Mouse (Mus musculus): ENCODE results near the gene Pdzd2. TPM values are rescaled to one million over a fixed set of nuclear protein-coding genes. Genes with fewer than 3 reads are reported as not detected.
"Not testable (repeated sequence)": the region's sequence is repeated elsewhere in the genome, so short reads cannot be mapped to it uniquely, and the experiment has no call there.

The Pdzd2 gene
- total RNA-seq, 2 experiments from 2014 or later, result 178 to 205 TPM

DNA sequence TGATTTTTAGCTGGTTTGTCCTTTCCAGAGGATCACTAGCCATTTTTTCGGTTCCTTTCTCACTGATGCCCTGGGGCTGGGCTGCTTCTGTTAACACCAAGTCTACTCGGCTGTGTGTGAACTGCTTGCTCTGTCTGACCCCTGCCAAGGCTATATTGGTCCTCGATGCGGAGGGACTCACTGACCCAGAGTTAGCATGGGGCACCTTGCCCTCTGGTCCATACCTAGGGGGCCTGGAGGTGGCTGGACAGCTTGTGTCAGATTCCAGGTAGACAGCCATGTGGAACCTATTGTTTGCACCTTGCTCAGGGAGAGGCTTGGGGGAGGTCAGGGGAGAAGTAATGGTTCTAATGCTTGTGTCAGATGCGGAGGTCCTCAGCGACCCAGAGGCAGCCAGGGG lies 365.8 kb downstream of the Pdzd2 start:
- DNase-seq, result no peak

DNA sequence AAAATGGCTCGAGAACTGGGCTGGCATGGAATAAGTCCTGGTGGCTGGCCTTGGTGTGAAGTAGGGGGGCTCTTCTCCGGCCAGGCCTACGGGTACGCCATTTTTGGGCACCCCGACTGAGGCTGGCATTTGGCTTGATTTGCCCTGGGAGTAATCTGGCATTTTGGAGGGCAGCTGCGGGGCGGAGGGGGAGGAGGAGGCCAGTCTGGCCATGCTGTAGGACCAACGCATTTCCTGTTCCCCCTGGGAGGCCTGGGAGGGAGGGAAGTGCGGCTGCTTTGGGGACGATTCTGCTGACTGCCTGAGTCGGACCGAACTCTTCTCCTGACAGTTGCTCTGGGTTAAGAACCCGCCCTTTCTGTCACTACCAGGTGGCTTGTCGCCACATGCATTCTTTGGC lies 366.2 kb downstream of the Pdzd2 start:
- DNase-seq, result no peak

DNA sequence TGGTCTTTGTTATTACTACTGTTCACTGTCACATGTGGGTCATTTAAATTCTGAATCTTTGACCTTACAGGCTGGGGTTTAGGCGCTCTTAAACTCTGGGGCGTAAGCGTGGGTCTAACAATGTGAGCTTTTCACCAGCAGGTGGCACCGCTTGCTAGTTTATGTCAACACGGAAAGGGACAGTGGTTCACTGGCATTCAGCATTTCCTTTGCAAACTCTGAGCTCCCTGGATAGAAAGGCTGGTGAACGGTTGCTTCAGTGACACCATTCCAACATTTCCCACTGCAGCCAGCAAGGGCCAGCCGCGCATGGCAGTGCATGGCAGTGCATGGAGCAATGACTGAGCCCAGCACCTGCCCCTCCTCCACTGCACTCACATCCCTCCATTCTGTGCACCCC lies 368.5 kb downstream of the Pdzd2 start:
- peak; percentile 80 for DNase-seq

DNA sequence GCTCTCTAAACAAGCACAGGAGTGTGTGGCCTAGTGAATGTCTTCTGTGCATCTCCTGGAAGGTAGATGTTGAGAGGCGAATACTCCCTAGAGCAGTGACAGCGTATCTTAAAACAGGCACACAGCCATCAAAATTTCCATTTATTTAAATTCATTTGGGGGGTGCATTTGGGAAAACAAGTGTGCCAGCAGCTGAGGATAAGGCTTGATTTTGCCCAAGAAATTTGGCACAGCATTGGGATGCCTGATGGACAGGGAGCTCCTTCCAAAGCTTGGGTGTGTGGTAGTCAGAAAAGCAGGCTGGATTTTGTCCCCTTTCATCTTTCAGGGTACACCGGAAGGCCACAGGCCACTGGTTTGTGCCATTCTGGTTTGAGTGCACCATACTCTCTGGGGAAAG lies 369.6 kb downstream of the Pdzd2 start:
- DNase-seq, result no peak

DNA sequence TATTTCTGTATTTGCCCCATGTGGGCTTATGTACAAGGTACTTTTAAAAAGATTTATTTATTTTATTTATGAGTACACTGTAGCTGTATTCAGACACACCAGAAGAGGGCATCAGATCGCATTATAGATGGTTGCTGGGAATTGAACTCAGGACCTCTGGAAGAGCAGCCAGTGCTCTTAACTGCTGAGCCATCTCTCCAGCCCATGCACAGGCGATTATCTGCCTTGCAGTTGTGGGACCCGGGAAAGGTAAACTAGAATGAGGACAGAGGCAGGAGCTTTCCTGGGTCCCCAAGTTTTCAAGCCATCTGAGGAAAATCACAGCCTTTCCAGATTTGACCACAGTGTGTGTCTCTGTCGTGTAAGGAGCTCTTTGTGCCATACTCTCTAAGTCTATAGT lies 370.9 kb downstream of the Pdzd2 start:
- no peak for DNase-seq

DNA sequence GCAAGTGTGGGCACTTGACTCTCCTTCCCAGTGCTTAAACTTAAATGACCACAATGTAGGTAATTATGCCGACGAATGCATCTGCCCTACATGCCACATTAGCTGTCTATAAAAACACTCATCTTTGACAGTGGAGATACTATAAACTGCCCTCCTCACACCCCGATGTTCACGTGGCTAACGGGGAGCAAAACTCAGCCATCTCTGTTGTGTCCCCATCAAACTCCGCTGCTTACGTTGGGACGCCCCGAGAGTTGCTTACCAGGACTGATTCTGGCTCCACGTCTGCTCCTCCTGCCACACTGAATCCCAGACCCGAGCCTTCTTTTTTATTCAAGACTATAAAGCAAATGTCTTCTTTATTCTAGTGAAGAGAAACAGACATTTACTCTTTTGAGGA lies 371.4 kb downstream of the Pdzd2 start:
- no peak for DNase-seq

DNA sequence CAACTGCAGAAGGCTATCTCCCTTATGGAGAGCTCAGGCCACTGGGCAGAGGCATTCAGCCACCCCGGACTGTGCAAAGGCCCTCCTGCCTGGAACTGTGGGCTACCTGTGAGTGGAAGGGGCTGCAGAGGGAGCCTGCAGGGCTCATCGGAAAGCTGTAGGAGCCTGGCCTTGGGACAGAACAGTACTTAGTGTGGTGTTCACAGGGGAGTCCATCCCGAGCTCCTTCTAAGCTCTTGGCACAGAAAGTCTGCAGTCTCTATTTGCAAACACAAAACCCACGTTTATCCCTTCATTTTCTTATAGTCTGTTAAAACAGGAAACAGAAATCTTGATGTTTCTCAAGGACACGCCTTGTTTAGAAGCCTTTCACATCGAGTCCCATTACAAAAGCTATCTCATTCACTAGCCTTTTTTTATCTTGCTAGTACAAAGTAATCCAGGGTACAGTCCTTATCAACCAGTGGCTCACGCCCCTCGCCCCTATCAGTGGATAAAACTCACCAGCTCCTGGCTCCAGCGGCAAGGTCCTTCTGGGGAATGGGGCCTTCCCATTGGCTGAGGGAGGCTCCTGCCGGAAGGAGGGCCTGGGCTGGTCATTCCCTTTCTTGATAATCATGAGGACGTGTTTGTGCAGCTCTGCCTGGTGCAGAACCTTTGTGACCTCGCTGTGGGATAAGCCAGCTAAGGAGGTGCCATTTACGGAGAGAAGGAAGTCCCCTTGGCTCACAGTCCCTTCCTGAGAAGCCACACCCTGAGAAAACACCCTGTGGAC lies 372.2 kb downstream of the Pdzd2 start:
- peak; percentile 52 for DNase-seq

DNA sequence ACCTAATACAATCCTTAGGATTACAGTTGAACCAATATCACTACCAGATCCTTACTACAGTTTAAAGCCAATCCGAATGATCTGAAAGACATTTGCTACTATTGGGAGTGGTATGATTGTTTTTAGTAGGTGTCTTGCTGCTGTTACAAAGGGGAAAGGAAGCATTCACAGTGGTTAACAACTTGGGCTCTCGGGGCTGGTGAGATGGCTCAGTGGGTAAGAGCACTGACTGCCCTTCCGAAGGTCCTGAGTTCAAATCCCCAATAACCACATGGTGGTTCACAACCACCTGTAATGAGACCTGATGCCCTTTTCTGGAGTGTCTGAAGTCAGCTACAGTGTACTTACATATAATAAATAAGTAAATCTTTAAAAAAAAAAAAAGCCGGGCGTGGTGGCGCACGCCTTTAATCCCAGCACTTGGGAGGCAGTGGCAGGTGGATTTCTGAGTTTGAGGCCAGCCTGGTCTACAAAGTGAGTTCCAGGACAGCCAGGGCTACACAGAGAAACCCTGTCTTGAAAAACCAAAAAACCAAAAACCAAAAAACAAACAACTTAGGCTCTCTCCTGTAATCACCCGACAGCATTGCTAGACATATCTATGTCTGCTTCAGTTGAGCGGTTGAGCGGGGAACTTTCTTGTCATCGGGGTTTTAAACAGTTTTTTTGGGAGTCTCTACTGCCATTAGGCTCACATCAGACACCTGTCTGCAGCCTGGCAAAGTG lies 373.0 kb downstream of the Pdzd2 start:
- not testable (repeated sequence) for DNase-seq

DNA sequence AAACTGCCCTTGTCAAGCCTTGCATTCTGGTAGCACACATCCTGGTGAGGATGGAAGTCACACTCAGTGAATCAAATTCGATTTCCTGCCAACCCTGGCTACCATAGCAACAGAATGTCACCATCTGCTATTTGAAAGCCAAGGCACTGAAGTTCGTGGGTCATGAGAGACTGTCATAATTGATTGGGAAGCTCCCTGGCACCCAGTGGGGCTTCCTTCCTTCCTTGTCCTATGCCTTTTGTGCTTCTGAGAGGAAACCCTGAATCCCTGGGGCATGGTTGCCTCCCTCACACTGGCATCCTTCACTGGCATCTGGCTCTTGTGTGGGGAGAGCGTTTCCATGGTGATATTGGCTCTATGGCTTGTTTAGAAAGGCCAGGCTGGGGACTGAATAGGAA lies 373.7 kb downstream of the Pdzd2 start:
- DNase-seq, result no peak

DNA sequence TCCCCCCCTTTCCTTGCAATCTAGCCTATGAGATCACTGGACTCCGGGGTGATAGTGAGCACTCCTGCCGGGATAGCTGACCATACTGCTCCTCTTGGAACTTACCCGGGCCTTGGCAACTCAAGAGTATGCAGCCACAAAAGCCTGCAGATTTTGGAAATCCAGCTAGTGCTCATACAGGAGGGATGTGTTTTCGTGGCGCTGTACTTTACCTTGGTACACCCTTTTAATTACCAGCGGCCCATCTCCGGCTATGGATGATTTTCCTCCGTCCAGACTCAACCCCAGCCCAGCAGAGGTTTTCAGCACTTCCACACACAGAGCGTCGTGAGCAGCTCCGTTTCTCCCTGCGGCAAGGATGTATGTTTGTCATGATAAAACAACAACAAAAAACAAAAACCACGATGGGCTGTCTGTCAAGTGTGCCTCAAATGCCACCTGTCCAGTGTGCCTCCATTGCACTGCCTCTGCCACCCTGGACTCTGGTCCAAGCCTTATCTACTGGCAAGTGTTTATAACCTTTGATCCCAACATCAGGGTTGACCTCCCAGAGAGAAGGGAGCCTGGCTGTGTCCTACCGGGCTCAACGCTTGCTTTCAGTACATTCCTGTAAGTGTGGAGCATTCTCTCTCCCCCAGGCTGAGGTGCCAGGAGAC lies 374.2 kb downstream of the Pdzd2 start:
- DNase-seq, result no peak

DNA sequence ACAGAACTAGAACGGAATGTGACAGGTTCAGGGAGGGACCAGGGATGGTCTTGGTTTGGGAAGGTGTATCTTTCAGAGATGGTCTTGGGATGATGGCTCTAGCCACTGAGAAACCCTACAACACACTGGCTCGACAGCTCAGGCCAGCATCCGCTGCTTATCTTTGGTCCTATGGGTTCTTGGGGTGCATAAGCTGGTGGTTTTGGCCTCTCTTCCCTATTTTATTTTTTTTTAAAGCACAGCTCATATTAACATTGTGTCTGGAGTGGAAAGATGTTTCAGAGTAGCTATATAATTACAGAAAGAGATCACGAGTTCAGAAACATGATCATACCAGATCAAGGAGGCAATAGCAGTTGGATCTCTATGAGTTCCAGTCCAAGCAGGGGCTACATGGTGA lies 375.6 kb downstream of the Pdzd2 start:
- DNase-seq, result no peak

DNA sequence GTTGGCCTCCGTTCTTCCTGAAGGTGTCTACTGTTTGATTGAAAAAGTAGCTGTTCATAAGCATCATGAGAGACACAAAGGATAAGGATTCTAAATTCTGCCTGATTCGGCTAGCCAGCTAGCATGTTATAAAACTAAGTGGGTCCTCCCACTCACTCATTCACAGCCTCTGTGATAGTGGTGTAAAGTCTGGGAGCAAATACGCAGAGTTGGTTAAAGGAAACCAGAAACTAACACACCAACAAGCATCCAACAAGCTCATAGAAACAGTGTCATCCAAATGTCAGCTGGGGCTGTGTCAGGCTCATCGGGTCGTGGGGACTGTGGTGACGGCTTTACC lies 377.1 kb downstream of the Pdzd2 start:
- no peak for DNase-seq

DNA sequence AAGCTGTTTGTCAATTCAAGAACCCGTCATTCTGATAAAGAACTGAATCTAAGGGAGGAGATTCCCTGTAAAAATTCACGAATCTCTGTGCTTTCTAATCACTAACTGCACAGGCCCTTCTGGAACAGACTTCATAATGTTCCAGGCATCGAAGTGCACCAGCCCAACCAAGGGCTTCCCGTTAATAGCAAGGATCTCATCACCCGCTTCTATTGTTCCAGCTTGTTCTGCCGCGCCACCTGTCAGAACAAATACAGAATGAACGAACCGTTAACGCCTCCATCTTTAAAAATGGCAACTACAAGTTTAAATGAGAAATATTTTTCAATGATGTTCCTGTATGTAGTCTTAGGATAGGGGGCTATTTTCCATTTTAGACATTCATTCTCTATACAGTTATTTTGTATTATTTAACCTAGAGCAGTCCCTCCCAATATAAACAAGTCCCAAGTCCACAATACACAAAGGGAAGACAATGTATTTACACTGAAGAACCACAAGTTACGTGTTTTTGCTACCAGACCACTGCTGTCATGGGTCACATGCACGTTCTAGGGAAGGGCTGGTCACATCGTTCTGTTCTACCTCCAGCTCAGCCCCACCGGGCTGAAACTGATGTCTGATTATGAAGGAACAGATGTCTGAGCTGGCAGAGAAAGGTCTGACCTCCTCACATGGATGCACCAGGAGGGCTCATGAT lies 377.6 kb downstream of the Pdzd2 start:
- no peak for DNase-seq

DNA sequence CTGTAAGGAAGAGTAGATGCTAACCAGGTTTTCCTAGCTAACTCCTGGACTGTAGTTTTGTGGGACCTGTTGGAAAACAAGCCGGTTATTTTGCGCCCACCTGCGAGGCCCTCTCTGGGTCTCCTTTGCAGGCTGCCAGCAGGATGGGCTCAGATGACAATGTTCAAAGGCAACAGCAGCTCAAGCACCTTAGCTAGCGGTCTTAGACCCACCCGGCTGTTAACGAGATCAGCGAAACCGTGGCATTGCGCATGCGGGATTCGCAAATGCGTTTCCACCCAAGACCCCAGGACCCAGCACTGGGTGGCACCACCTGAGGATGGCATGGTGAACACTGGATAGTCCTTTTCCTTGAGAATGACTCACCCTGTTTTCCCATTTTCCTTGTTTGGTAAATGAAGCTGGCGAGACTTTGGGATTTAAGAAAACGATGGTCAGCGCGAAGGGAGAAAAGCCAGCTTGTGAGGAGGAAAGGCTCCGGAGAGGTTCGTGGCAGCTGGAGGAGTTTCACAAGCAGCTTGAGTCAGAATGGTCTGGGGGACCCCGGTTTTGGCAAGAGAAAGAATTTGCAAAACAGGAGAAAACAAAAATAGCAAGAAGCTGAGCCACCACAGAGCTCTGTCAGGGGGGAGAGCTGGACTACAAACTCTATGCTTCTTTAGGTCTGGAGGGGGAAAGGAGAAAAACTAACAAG lies 379.1 kb downstream of the Pdzd2 start:
- no peak for DNase-seq

DNA sequence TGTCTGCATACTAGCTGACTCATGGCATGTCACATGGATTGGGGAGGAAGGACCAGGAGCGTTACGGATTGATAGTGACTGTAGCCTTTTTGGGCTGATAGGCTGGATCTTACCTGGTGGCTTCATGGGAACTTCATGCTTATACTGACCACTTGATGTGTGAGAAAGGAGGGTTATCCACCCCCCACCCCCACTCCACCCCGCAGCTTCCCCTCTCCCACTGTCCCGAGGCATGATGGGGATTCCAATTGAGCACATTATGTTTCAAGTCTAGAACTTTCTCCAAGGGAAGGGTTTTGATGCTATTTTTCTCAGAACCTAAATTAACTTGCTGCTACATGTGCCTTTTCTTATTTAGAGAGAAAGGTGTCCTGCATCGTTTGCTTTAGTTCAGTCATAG lies 381.3 kb downstream of the Pdzd2 start:
- no peak for DNase-seq

DNA sequence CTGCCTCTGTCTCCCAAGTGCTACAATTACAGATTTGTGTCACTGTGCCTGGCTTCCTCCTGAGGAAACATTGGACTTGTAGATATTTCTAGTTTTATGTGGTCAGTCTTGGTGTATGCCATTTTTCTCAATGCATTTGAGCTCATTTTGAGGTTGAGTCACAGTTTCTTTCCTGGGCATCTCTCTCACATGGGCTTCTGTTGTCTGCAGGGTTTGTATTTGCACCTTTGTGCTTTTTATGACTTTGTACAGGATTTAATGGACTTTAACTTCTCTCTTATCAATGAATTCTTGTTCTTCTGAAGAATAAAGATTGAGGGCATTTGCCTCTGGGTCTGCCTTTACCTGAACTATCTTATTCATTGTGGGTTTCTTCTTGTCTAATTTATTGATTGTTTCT lies 382.3 kb downstream of the Pdzd2 start:
- DNase-seq, result no peak

DNA sequence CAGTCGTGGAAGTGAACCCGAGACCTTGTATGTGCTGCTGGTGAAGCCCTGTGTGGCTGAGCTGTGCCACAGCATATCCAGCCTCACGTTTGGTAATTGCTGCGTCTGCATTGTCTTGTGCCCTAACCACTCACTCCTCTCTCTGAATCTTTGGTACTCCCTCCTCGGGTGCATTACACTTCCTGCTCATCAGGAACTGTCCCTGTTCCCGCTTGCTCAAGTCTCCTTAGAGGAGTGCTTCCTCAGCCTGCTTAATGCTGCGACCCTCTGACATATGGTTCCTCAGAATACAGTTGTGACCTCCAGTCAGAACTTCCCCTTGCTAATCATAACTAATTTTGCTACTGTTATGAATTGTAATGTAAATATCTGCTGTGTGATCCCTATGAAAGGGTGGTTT lies 383.8 kb downstream of the Pdzd2 start:
- DNase-seq, result no peak

DNA sequence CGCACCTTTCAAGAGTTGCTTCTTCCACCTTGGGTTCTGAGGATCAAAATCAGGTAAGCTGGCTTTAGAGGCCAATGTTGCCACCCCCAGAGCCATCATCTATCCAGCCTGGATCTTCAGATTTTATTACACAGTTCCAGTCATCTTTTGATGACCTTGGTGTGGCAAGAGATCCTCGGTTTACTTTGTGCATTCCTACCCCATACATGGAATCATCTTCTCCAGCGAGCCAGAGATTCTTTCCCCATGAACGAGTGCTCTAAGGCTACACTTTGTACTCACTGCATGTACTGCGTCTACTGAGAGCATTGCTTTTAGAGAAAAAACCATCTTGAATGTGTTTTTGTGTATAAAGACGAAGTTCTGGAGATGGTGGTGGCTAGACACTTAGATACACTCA lies 384.5 kb downstream of the Pdzd2 start:
- no peak for DNase-seq

DNA sequence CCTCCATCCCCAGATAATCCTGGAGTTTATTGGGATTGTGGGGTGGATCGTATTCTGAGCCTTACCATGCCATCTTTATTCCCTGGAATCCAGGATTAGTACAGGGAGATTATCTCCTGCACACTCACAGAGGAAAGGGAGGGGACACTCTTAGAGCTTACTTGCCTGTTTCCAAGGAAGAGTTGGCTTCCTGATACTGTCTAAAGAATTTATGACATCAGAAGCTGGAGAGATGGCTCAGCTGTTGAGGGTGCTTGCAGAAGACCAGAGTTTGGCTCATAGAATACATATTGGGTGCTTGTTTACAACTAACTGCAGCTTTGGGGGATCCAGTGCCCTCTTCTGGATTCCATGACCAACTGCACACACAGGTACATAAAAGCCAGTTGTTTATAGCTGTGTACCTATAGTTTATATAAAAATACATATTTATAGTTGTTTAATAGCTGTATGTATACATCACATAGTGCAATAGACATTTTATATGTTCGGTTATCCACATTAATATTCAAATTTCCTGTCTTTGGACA lies 385.4 kb downstream of the Pdzd2 start:
- DNase-seq, result no peak

DNA sequence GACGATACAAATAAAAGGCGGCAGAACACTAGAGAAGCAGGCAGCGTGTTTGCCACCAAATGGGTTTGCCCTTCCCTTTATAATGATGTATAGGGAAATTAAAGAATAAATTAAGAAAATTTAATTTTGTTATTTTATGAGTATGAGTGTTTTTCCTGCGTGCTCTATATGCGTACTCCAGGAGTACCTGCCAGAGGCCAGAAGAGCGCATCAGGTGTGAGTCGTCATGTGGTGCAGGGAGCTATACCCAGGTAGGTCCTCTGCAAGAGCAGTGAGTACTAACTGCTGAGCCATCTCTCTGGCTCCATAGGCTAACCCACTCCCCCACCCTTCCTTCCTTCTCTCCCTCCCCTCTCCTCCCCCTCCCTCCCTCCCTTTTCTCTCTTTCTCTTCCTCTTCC lies 388.3 kb downstream of the Pdzd2 start:
- no peak for DNase-seq

DNA sequence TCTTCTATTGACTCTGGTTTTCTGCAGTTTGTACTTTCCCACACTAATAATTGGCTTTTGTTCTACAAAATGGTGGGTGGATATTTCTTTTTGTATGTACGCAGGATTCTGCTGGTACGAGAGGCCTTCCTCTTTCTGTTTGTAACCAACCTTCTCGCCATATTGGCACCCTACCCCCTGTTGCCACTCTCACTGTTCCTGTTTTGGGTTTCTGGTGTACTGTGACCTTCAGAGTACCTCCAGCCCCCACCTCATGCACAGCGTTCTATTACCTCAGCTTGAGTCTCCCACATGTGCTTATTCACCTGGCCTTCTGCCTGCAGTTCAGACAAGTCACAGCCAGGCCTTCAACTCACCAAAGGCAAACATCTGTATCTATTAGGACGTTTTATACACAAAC lies 389.9 kb downstream of the Pdzd2 start:
- no peak for DNase-seq

DNA sequence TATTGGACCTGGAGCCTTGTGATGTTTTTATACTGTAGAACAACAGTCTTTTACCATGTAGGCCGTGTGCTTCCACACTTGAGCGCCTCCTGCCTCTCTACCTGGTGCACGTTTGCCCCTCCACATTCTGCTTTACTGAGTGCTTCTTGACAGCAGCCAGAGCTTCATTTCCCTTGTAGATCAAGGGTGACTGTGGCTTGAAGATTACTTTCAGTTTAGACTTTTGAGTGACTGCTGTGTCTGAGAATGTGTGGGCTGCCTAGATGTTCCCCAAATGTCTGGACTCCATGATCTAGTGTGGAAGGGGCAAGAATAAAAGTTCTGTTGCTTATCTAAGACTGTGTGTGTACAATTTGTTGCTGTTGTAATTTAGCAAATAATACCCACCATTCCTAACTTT lies 390.8 kb downstream of the Pdzd2 start:
- DNase-seq, result no peak
